Mouse (Mus musculus) stomach, embryonic 15.5 days (tissue): ENCODE results near the gene Iqcn. TPM values are rescaled to one million over a fixed set of nuclear protein-coding genes. Genes with fewer than 3 reads are reported as not detected.

ENCODE experiments used
- ATAC-seq: fragments of 200-750 bp; cut with Nextera tagmentation; 2 replicates; pipeline ENCODE4 v1.8.0; 2017; ENCODE audit warnings: low read depth, moderate number of reproducible peaks, moderate TSS enrichment; ENCODE audit not compliant: insufficient read depth, low FRiP score
- H3K27ac ChIP-seq: fragments of 300-500 bp; sonication (generic); 2 replicates; pipeline ENCODE4 v1.5.1; 2015; ENCODE audit warnings: mild to moderate bottlenecking, inconsistent platforms
- H3K27me3 ChIP-seq: fragments of 300-500 bp; sonication (generic); replicated peaks from 2 replicates; pipeline ENCODE4 v1.6.1; 2015; ENCODE audit warnings: inconsistent platforms
- H3K36me3 ChIP-seq: fragments of 300-500 bp; sonication (generic); 2 replicates; pipeline ENCODE4 v1.6.1; 2015; ENCODE audit warnings: inconsistent platforms
- H3K4me1 ChIP-seq: fragments of 300-500 bp; sonication (generic); 2 replicates; pipeline ENCODE4 v1.6.1; 2015; ENCODE audit warnings: inconsistent platforms
- H3K4me2 ChIP-seq: fragments of 300-500 bp; sonication (generic); 2 replicates; pipeline ENCODE4 v1.6.1; 2015; ENCODE audit warnings: mild to moderate bottlenecking, inconsistent platforms
- H3K4me3 ChIP-seq: fragments of 300-500 bp; sonication (generic); replicated peaks from 2 replicates; pipeline ENCODE4 v1.5.1; 2015; ENCODE audit warnings: inconsistent platforms
- H3K9ac ChIP-seq: fragments of 300-500 bp; sonication (generic); 2 replicates; pipeline ENCODE4 v1.6.1; 2015; ENCODE audit warnings: inconsistent platforms
- H3K9me3 ChIP-seq: fragments of 300-500 bp; sonication (generic); 2 replicates; pipeline ENCODE4 v1.6.1; 2016; ENCODE audit warnings: inconsistent platforms
- WGBS: fragments of 180-500 bp; shearing (Covaris S2); methylation state at CpG from one replicate; pipeline ENCODE4 v1.1.7; 2015; 5-methylcytosine and 5-hydroxymethylcytosine counted together
- polyA plus RNA-seq: library from polyadenylated mRNA; unstranded; fragments of >200 nt; fragmentation: Nextera tagmentation; extraction: Ambion mirVana; gene quantifications from 2 replicates; pipeline ENCODE4 v1.2.1, GENCODE M21; 2015

The Iqcn gene
- polyA plus RNA-seq, 1 experiment from 2014 or later: not detected

DNA sequence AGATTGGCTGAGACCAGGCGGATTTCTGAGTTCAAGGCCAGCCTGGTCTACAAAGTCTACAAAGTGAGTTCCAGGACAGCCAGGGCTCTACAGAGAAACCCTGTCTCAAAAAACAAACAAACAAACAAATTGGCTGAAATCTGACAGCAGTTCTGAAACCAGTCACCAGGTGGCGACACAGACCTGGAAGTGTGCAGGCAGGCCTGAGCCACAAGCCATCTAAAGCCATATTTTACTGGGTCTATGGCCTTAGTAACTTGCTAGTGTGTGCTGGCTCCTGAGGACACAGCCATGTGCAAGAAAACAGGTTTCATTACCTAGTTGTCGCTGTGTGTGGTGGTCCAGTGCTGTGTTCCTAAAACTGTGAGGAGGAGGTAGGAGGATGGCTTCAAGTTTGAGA lies 17.5 kb downstream of the Iqcn start:
- Histone ChIP-seq H3K27me3 (0 out of 2 replicates have a peak, but pooled peaks cover 5% of the 10 kb centered on the region), H3K4me1 (no peaks in the 10 kb centered on the region; the same call in 1 of the 2 replicates), H3K36me3 (no peaks in the 10 kb centered on the region), H3K27ac (no peak overlapping the region), H3K9ac (no peak overlapping the region), H3K4me2 (no peak overlapping the region), H3K9me3 (no peaks in the 10 kb centered on the region), H3K4me3 (no peak overlapping the region)
- no peak for ATAC-seq
- whole genome bisulfite sequencing: 8% methylated on average over 3 of the region's 3 CpGs

DNA sequence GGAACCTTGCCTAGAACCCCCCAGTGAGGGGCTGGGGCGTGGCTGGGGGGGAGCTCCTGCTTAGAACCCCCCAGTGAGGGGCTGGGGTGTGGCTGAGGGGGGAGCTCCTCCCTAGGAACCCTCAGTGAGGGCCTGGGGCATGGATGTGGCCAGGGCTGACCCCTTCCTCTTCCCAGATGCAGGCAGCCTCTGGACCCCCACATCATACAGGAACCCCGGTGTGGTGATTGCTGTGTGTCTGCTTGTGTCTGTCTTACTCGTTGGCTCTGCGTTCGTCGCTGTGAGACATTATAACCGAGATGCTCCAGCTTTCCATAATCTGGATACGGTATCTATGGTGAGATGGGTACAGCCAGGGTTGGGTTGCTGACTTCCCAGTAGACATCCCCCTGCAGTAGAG lies 18.3 kb downstream of the Iqcn start:
- WGBS: 85% methylated on average over 8 of the region's 8 CpGs
- Histone ChIP-seq H3K27ac (no peak overlapping the region), H3K4me1 (no peaks in the 10 kb centered on the region; the same call in 1 of the 2 replicates), H3K4me3 (no peak overlapping the region), H3K9me3 (no peaks in the 10 kb centered on the region), H3K36me3 (no peaks in the 10 kb centered on the region), H3K9ac (no peak overlapping the region), H3K4me2 (no peak overlapping the region), H3K27me3 (0 out of 2 replicates have a peak, but pooled peaks cover 7% of the 10 kb centered on the region)
- no peak for ATAC-seq

DNA sequence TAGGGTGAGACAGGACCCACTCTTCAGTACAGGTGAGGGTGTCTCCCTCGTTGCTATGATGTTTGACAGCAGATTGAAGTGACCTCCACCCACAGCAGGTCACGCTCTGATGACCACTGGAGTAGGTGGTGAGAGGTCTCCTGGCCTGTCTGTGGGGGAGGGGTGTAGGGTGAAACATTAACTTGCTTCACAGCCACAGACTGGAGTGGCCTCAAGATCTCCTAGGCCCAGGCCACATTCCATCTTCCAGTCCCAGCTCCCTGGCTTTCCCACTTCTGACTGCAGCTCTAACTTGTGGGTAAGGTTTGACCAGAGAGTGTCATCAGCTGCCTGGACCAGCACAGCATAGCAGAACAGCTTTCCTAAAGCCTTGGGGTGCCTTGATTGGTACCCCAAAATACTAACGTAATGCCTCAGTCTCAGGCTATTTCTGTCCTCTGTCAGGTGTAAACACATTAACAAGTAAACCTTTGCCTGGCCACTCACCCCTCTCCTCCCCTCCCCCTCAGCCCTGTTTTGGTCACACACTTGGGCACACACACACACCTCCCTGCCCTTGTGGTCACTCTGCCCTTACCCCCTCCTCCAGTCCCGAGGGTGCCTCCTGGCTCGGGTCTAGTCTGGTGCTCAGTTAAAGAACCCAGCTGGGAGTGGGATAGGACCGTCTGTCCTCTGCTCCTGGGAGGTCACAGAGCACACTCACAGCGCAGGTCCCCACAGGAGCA lies 20.4 kb downstream of the Iqcn start, which contains the start of gene Pde4c:
TSS of gene Pde4c (plus strand) at position 235 of the 725 bp plus-strand sequence.
- no peak within 1 kb of the TSS for H3K4me3 ChIP-seq
- no peaks in the 10 kb centered on the region; the same call in 1 of the 2 replicates for H3K4me1 ChIP-seq
- no peak within 1 kb of the TSS for H3K9ac ChIP-seq
- H3K36me3 ChIP-seq: no peaks in the 10 kb centered on the region
- 49% methylated on average over 7 of the region's 7 CpGs for WGBS
- H3K4me2 ChIP-seq: no peak within 1 kb of the TSS
- peak; percentile 43; the same call in 1 of the 2 replicates for ATAC-seq
- H3K27me3 ChIP-seq: 0 out of 2 replicates have a peak, but pooled peaks cover 5% of the 10 kb centered on the region
- H3K9me3 ChIP-seq: no peaks in the 10 kb centered on the region
- H3K27ac ChIP-seq: no peak within 1 kb of the TSS

DNA sequence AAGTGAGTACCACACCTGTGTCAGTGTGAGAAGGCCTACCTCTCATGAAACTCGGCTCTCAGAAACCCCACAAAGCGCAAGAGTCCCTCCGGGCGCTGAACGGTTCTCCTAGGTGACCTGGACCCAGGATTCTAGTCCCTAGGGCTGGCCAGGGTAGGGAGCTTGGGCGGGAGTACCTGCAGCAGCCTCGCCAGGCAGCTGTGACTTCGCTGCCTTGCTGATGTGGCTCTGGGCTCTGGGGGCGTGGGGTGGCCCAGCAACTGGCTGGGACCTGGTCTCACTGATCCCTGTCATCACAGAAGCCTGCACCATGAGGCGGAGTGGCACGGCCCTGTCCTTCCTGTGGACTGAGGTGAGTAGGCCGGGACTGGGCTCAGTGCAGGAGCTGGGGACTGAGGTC lies 21.0 kb downstream of the Iqcn start:
- H3K4me1 ChIP-seq: no peaks in the 10 kb centered on the region; the same call in 1 of the 2 replicates
- H3K4me2 ChIP-seq: no peak overlapping the region
- no peak for ATAC-seq
- H3K27ac ChIP-seq: no peak overlapping the region
- H3K27me3 ChIP-seq: peaks cover 9% of the 10 kb centered on the region; the same call in 1 of the 2 replicates
- no peak overlapping the region for H3K9ac ChIP-seq
- H3K4me3 ChIP-seq: no peak overlapping the region
- no peaks in the 10 kb centered on the region for H3K9me3 ChIP-seq
- no peaks in the 10 kb centered on the region for H3K36me3 ChIP-seq
- 62% methylated on average over 12 of the region's 12 CpGs for WGBS

DNA sequence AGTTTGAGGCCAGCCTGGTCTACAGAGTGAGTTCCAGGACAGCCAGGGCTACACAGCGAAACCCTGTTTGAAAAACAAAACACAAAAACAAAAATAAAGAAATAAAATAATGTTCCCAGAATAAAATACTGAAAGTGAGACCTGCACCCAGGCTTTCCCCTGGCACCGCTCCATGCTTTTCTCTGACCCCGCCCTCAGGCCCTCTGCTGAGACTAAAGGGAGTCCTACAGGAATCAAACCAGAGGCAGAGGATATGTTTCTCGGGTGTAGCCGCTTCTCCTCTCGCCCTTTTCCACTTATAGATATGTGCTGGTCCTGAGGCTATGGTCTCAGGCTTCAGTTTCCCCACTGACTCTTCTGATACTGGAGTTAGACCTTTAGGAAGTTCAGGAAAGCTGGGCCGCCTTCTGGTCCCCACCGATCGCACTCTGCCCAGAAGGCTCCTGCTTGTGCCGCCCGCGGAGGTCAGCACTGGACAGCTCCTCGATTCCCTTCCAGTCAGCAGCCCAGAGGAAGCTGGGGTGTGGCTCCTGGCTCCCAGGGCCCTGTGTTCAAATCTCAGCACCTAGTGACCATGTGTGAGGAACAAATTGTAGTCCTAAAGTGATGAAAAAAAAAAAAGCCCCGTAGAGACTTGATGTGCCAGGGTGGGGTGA lies 22.7 kb downstream of the Iqcn start:
- WGBS: 29% methylated on average over 14 of the region's 14 CpGs
- Histone ChIP-seq H3K27me3 (peaks cover 21% of the 10 kb centered on the region; the same call in 1 of the 2 replicates), H3K36me3 (no peaks in the 10 kb centered on the region), H3K4me3 (no peak overlapping the region), H3K9ac (no peak overlapping the region), H3K27ac (no peak overlapping the region), H3K4me1 (peaks cover 2% of the 10 kb centered on the region; the same call in 1 of the 2 replicates), H3K4me2 (no peak overlapping the region), H3K9me3 (no peaks in the 10 kb centered on the region)
- ATAC-seq: no peak

DNA sequence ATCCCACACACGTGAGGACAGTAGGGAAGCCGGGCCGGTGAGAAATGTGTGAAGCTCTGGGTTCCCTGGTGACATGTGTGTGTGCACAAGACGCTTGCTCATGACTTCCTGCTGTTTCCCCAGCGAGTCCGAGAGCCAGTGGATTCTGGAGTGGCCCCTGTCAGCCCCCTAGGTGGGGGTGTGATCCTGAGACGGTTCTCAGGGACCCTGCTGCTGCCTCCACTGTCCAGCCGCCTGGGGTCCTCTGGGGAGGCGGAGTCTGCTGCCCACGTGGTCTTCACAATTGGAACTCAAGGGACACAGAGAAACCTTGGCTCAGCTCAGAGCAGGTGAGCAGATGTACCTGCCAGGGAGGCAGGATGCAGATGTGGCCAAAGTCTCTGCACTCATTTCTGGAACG lies 23.5 kb downstream of the Iqcn start:
- 44% methylated on average over 11 of the region's 11 CpGs for WGBS
- Histone ChIP-seq H3K9me3 (no peaks in the 10 kb centered on the region), H3K27ac (no peak overlapping the region), H3K4me1 (peaks cover 2% of the 10 kb centered on the region; the same call in 1 of the 2 replicates), H3K36me3 (no peaks in the 10 kb centered on the region), H3K9ac (no peak overlapping the region), H3K4me2 (no peak overlapping the region), H3K4me3 (no peak overlapping the region), H3K27me3 (peaks cover 24% of the 10 kb centered on the region; the same call in 1 of the 2 replicates)
- ATAC-seq: no peak

DNA sequence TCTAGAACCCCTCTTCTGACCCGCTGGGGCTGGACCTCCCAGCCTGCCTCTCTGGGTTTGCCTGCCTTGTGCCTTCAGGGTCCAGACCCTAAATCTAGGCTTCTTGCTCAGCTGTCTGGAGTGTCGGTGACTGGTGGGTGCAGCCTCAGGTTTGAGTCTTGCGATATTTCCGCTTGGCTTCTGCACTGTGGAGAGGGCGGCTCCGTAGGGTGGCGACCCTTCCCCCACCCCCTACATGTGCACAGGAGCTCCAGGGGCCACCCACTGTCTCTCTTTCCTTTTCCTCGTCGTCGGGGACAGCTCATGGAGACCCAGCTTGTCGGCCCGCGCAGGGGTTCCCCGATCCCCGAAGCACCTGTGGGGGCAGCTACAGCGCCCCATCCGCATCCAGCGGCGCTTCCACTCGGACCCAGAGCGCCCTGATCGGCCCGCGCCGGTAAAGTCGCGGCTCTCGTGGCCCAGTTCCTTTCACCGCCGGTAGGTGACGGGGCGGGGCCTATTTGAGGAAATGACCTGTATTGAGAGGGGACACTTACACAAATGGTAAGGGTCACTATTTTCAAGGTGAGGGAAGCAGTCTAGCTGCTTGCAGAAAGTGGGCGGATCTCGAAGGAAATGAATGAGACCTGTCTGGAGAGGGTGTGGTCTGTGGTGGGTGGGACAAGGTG lies 26.7 kb downstream of the Iqcn start:
- ATAC-seq: peak; percentile 25; the same call in 1 of the 2 replicates
- H3K27me3 ChIP-seq: peaks cover 24% of the 10 kb centered on the region; the same call in 1 of the 2 replicates
- H3K4me1 ChIP-seq: 0 out of 2 replicates have a peak, but pooled peaks cover 2% of the 10 kb centered on the region
- 3% methylated on average over 34 of the region's 34 CpGs for WGBS
- H3K4me2 ChIP-seq: peak overlapping the region; percentile 59
- H3K9ac ChIP-seq: no peak overlapping the region
- no peaks in the 10 kb centered on the region for H3K9me3 ChIP-seq
- H3K4me3 ChIP-seq: peak overlapping the region; percentile 32
- H3K36me3 ChIP-seq: no peaks in the 10 kb centered on the region
- H3K27ac ChIP-seq: no peak overlapping the region

DNA sequence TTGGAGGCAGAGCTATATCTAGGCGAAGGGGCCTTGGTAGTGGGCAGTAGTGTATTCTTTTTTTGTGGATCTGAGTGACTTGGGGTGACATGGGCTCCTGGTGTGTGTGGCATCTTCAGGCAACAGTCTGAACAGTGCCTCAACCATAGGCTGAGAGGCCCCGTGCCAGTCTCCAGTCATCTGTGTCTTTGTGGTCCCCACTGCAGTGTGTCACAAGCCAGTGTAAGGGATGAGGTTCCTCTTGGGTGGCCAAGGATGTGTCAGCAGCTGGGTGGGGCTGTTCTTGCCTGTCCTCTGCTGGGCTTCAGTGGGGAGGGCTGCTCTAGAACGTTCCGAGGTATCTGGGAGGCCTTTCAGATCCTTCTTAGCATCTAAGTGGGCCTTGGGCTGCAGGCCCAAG lies 27.7 kb downstream of the Iqcn start:
- no peaks in the 10 kb centered on the region for H3K36me3 ChIP-seq
- H3K27me3 ChIP-seq: peaks cover 24% of the 10 kb centered on the region; the same call in 1 of the 2 replicates
- H3K4me2 ChIP-seq: no peak overlapping the region
- 0 out of 2 replicates have a peak, but pooled peaks cover 2% of the 10 kb centered on the region for H3K4me1 ChIP-seq
- H3K9ac ChIP-seq: no peak overlapping the region
- H3K27ac ChIP-seq: no peak overlapping the region
- no peaks in the 10 kb centered on the region for H3K9me3 ChIP-seq
- ATAC-seq: no peak
- 84% methylated on average over 4 of the region's 4 CpGs for WGBS
- H3K4me3 ChIP-seq: no peak overlapping the region

DNA sequence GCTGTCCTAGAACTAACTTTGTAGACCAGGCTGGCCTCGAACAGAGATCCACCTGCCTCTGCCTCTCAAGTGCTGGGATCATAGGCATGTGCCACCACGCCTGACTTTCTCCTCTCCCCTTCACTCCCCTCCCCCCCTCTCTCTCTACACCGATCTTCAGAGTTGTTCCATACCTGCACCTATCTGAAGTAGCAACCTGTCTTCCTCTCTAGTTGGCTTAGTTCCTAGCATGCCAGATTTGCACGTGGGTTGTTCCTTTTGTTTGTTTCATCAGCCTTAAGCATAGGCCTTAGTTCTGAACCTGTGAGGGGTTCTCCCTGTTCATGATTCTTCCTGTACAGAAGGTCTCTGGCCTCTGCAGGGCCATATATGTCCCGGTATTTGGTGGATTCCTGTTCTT lies 34.4 kb downstream of the Iqcn start:
- WGBS: 64% methylated on average over 5 of the region's 5 CpGs
- Histone ChIP-seq H3K4me3 (no peak overlapping the region), H3K27me3 (peaks cover 16% of the 10 kb centered on the region), H3K4me1 (no peaks in the 10 kb centered on the region), H3K36me3 (no peaks in the 10 kb centered on the region), H3K27ac (no peak overlapping the region), H3K9ac (no peak overlapping the region), H3K9me3 (no peaks in the 10 kb centered on the region), H3K4me2 (no peak overlapping the region)
- no peak for ATAC-seq

DNA sequence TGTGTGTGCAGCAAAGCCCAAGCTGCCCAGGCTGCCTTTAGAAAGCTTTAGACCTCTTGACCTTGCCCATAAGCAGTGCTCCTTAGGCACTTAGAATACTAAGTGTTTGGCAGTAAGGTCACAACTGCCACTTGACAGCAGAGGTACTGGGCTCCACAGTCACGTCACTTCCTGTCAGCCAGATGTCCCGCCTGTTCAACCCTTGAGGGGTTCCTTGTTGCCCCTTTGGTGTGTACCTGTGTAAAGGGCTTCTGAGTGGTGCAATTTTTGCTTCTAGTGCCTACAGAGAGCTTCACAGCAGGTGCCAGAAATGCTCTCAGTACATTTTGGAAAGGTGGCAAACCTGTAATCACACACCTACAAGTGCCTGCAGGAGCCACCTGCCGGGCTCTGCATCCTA lies 35.0 kb downstream of the Iqcn start:
- Histone ChIP-seq H3K9ac (no peak overlapping the region), H3K27me3 (peaks cover 21% of the 10 kb centered on the region), H3K4me1 (peaks cover 4% of the 10 kb centered on the region; the same call in 1 of the 2 replicates), H3K36me3 (no peaks in the 10 kb centered on the region), H3K9me3 (no peaks in the 10 kb centered on the region), H3K4me2 (no peak overlapping the region), H3K27ac (no peak overlapping the region), H3K4me3 (no peak overlapping the region)
- 45% methylated on average over 3 of the region's 3 CpGs for WGBS
- ATAC-seq: no peak

DNA sequence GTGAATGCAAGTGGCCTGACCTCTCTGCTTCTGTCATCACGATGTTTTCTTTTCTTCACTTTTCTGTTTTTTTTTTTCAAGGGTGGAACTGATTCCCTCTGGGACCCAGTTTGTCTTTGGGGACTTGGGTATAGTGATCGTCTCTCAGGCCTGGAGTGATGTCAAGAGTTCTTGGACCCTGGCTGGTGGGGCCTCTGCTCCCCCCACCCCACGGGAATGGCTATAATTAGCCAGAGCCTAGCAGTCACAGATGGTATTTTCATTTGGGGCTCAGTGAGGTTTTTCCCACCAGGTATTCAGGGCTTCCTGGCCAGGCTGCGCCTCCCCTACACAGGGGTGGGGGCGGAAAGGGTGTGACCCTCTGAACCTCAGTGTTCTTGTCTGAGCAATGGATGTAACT lies 38.4 kb downstream of the Iqcn start:
- H3K36me3 ChIP-seq: no peaks in the 10 kb centered on the region
- no peak overlapping the region for H3K4me2 ChIP-seq
- H3K27me3 ChIP-seq: peaks cover 54% of the 10 kb centered on the region
- peaks cover 14% of the 10 kb centered on the region for H3K4me1 ChIP-seq
- ATAC-seq: no peak
- no peak overlapping the region for H3K9ac ChIP-seq
- no peak overlapping the region for H3K4me3 ChIP-seq
- 54% methylated on average over 5 of the region's 5 CpGs for WGBS
- no peak overlapping the region for H3K27ac ChIP-seq
- H3K9me3 ChIP-seq: no peaks in the 10 kb centered on the region
